In genomic region chr16:66495532-66495931, GRCm38 (mm10) we compare ENCODE assay signal across 23 mouse cellular contexts.
DNase-seq lines count a peak whose midpoint lies in the region; ATAC-seq and TF ChIP-seq lines count a peak whose summit lies in the region.
"Had no signal": no experiment of that assay in that cellular context is flagged by ENCODE, and none has a peak within 500 bp of the region (broad histone marks: within the 10 kb centered on the region; RNA-seq: fewer than 3 reads in every experiment).

No protein-coding gene starts in this region.

- DNase-seq in cerebellum, adult 2 months: no peak
- DNase-seq in cerebellum, postnatal 25 days: no peak
- DNase-seq in hindbrain, embryonic 14.5 days (ENCODE audit: low spot score): peak; percentile 59
- peak; percentile 8 for DNase-seq in lung, embryonic 14.5 days
- no peak for DNase-seq in lung, postnatal 36 days
- DNase-seq in stomach, postnatal 0 days (ENCODE audit: low spot score): no peak
- DNase-seq in ovary, adult 18-20 months (ENCODE audit: low spot score): no peak
- DNase-seq: adrenal gland, postnatal 36 days; cerebellum, adult 9-11 months; gastrocnemius, postnatal 14 days; heart, adult 18-20 months; heart, postnatal 4 days; kidney, adult 8-10 months; kidney, postnatal 25 days; thymus, postnatal 36 days had no signal

- no peak overlapping the region for H3K4me3 ChIP-seq in cerebellum, adult 2 months (replicated peaks; ENCODE audit: insufficient read depth, low read depth, low read length)
- no peak overlapping the region for H3K4me3 ChIP-seq in hindbrain, embryonic 14.5 days (replicated peaks; ENCODE audit: low read length)
- H3K4me3 ChIP-seq in hindbrain, embryonic 13.5 days: no peak overlapping the region
- no peak overlapping the region for H3K4me3 ChIP-seq in lung, embryonic 14.5 days (ENCODE audit: low read depth, low read length)
- no peak overlapping the region for H3K4me3 ChIP-seq in stomach, postnatal 0 days (ENCODE audit: low read depth, low read length)
- H3K4me3 ChIP-seq: embryonic facial prominence, embryonic 15.5 days; limb, embryonic 15.5 days; liver, embryonic 15.5 days; midbrain, embryonic 13.5 days; neural tube, embryonic 15.5 days had no signal

- TF ChIP-seq EP300 in stomach, postnatal 0 days (optimal IDR thresholded peaks at IDR 0.05): no peak

- no peak for TF ChIP-seq POLR2A in cerebellum, adult 2 months (IDR thresholded peaks at IDR 0.05; ENCODE audit: borderline replicate concordance, insufficient read depth, low read length)

- H3K4me2 ChIP-seq in hindbrain, embryonic 14.5 days (replicated peaks): no peak overlapping the region
- no peak overlapping the region for H3K4me2 ChIP-seq in hindbrain, embryonic 13.5 days
- H3K4me2 ChIP-seq in lung, embryonic 14.5 days: no peak overlapping the region
- H3K4me2 ChIP-seq in stomach, postnatal 0 days (replicated peaks; ENCODE audit: low read depth): no peak overlapping the region
- H3K4me2 ChIP-seq: embryonic facial prominence, embryonic 15.5 days; limb, embryonic 15.5 days; liver, embryonic 15.5 days; midbrain, embryonic 13.5 days; neural tube, embryonic 15.5 days had no signal

- no peaks in the 10 kb centered on the region for H3K36me3 ChIP-seq in hindbrain, embryonic 14.5 days (replicated peaks; ENCODE audit: control insufficient read depth, insufficient read depth)
- no peaks in the 10 kb centered on the region for H3K36me3 ChIP-seq in hindbrain, embryonic 13.5 days
- no peaks in the 10 kb centered on the region for H3K36me3 ChIP-seq in lung, embryonic 14.5 days (ENCODE audit: insufficient read depth)
- H3K36me3 ChIP-seq in stomach, postnatal 0 days (ENCODE audit: control insufficient read depth, insufficient read depth, low read length): no peaks in the 10 kb centered on the region
- H3K36me3 ChIP-seq: embryonic facial prominence, embryonic 15.5 days; G1E; limb, embryonic 15.5 days; liver, embryonic 15.5 days; midbrain, embryonic 13.5 days; neural tube, embryonic 15.5 days had no signal

- no peaks in the 10 kb centered on the region for H3K4me1 ChIP-seq in cerebellum, adult 2 months (ENCODE audit: control insufficient read depth, insufficient read depth, low read length)
- H3K4me1 ChIP-seq in hindbrain, embryonic 14.5 days (replicated peaks; ENCODE audit: control insufficient read depth, insufficient read depth, low read length): no peaks in the 10 kb centered on the region
- no peaks in the 10 kb centered on the region for H3K4me1 ChIP-seq in hindbrain, embryonic 13.5 days (replicated peaks)
- H3K4me1 ChIP-seq in lung, embryonic 14.5 days (ENCODE audit: insufficient read depth): no peaks in the 10 kb centered on the region
- H3K4me1 ChIP-seq in stomach, postnatal 0 days (replicated peaks; ENCODE audit: control insufficient read depth, insufficient read depth): no peaks in the 10 kb centered on the region
- H3K4me1 ChIP-seq: embryonic facial prominence, embryonic 15.5 days; limb, embryonic 15.5 days; liver, embryonic 15.5 days; midbrain, embryonic 13.5 days; neural tube, embryonic 15.5 days had no signal

- WGBS in cerebellum, adult 2 months: 63% methylated on average over 3 of the region's 3 CpGs
- WGBS in hindbrain, embryonic 14.5 days: 72% methylated on average over 3 of the region's 3 CpGs
- 72% methylated on average over 3 of the region's 3 CpGs for WGBS in hindbrain, embryonic 13.5 days
- WGBS in lung, embryonic 14.5 days: 65% methylated on average over 3 of the region's 3 CpGs
- WGBS in stomach, postnatal 0 days: 60% methylated on average over 3 of the region's 3 CpGs

- ATAC-seq in hindbrain, embryonic 14.5 days (ENCODE audit: low FRiP score): no peak
- ATAC-seq in hindbrain, embryonic 13.5 days (ENCODE audit: low FRiP score): no peak
- ATAC-seq in lung, embryonic 14.5 days (ENCODE audit: insufficient read depth): no peak
- no peak for ATAC-seq in stomach, postnatal 0 days (ENCODE audit: low FRiP score, low TSS enrichment)
- ATAC-seq: lung, postnatal 0 days; midbrain, embryonic 13.5 days had no signal

- peak; percentile 28; the same call in 1 of the 2 replicates for TF ChIP-seq CTCF in cerebellum, adult 2 months (IDR thresholded peaks at IDR 0.05; ENCODE audit: borderline replicate concordance, insufficient read depth, low read depth, low read length)
- no peak for TF ChIP-seq CTCF in lung, embryonic 14.5 days (IDR thresholded peaks at IDR 0.05; ENCODE audit: low read depth)
- peak; percentile 45 for TF ChIP-seq CTCF in stomach, postnatal 0 days (IDR thresholded peaks at IDR 0.05; ENCODE audit: low read depth)

- no peak overlapping the region for H3K9ac ChIP-seq in hindbrain, embryonic 14.5 days
- no peak overlapping the region for H3K9ac ChIP-seq in hindbrain, embryonic 13.5 days
- no peak overlapping the region for H3K9ac ChIP-seq in lung, embryonic 14.5 days
- H3K9ac ChIP-seq in stomach, postnatal 0 days (ENCODE audit: low read length): no peak overlapping the region
- H3K9ac ChIP-seq: embryonic facial prominence, embryonic 15.5 days; limb, embryonic 15.5 days; liver, embryonic 15.5 days; midbrain, embryonic 13.5 days; neural tube, embryonic 15.5 days had no signal

- H3K27ac ChIP-seq in cerebellum, adult 2 months (ENCODE audit: insufficient read depth, low read length): no peak overlapping the region
- H3K27ac ChIP-seq in hindbrain, embryonic 14.5 days: no peak overlapping the region
- H3K27ac ChIP-seq in hindbrain, embryonic 13.5 days: no peak overlapping the region
- no peak overlapping the region for H3K27ac ChIP-seq in lung, embryonic 14.5 days (ENCODE audit: low read depth)
- no peak overlapping the region for H3K27ac ChIP-seq in stomach, postnatal 0 days (replicated peaks)
- H3K27ac ChIP-seq: embryonic facial prominence, embryonic 15.5 days; limb, embryonic 15.5 days; liver, embryonic 15.5 days; midbrain, embryonic 13.5 days; neural tube, embryonic 15.5 days had no signal

- no peaks in the 10 kb centered on the region for H3K27me3 ChIP-seq in cerebellum, adult 2 months (ENCODE audit: control insufficient read depth, insufficient read depth, low read length)
- H3K27me3 ChIP-seq in hindbrain, embryonic 14.5 days (ENCODE audit: control insufficient read depth, insufficient read depth, low read length): no peaks in the 10 kb centered on the region
- no peaks in the 10 kb centered on the region for H3K27me3 ChIP-seq in hindbrain, embryonic 13.5 days
- no peaks in the 10 kb centered on the region for H3K27me3 ChIP-seq in lung, embryonic 14.5 days (ENCODE audit: insufficient read depth, low read length)
- H3K27me3 ChIP-seq in stomach, postnatal 0 days (ENCODE audit: control insufficient read depth, insufficient read depth, low read length): no peaks in the 10 kb centered on the region
- H3K27me3 ChIP-seq: embryonic facial prominence, embryonic 15.5 days; limb, embryonic 15.5 days; liver, embryonic 15.5 days; midbrain, embryonic 13.5 days; neural tube, embryonic 15.5 days had no signal

- peaks cover 6% of the 10 kb centered on the region for H3K9me3 ChIP-seq in hindbrain, embryonic 14.5 days (ENCODE audit: control insufficient read depth, low read length)
- H3K9me3 ChIP-seq in hindbrain, embryonic 13.5 days: peaks cover 6% of the 10 kb centered on the region
- H3K9me3 ChIP-seq in lung, embryonic 14.5 days (ENCODE audit: low read depth, low read length): no peaks in the 10 kb centered on the region
- no peaks in the 10 kb centered on the region for H3K9me3 ChIP-seq in stomach, postnatal 0 days (ENCODE audit: control insufficient read depth, low read length)
- H3K9me3 ChIP-seq: embryonic facial prominence, embryonic 15.5 days; G1E; limb, embryonic 15.5 days; liver, embryonic 15.5 days had no signal

Comparison
In these comparisons a context has a peak if more than half of its experiments do, and no peak if none do; other contexts are left out.
1. DNase-seq: peak in hindbrain, embryonic 14.5 days (single experiment) and lung, embryonic 14.5 days (single experiment); none in cerebellum, adult 2 months (0 of 2), cerebellum, postnatal 25 days (0 of 2), lung, postnatal 36 days (single experiment), stomach, postnatal 0 days (single experiment) and ovary, adult 18-20 months (single experiment).